Mouse (Mus musculus) CD4-positive helper T cell, adult 2 months (primary cell): Measurements from ENCODE around the gene Trim38.
A peak's percentile ranks its signal among the peaks of the same experiment; 100 is the strongest.

ENCODE experiments used
- DNase-seq: peaks from one replicate; pipeline ENCODE4 v3.0.0-alpha.2; 2012; ENCODE audit warnings: low read depth, missing footprints, low spot score

The Trim38 gene

GRCm38 (mm10) chr13:23746201-23747080 is 23.3 kb upstream of the Trim38 start, which contains the start of gene Hist1h2bb:
Gene Hist1h2bb (plus strand): TSS chr13:23746734.
- DNase-seq = peak; percentile 91

DNA sequence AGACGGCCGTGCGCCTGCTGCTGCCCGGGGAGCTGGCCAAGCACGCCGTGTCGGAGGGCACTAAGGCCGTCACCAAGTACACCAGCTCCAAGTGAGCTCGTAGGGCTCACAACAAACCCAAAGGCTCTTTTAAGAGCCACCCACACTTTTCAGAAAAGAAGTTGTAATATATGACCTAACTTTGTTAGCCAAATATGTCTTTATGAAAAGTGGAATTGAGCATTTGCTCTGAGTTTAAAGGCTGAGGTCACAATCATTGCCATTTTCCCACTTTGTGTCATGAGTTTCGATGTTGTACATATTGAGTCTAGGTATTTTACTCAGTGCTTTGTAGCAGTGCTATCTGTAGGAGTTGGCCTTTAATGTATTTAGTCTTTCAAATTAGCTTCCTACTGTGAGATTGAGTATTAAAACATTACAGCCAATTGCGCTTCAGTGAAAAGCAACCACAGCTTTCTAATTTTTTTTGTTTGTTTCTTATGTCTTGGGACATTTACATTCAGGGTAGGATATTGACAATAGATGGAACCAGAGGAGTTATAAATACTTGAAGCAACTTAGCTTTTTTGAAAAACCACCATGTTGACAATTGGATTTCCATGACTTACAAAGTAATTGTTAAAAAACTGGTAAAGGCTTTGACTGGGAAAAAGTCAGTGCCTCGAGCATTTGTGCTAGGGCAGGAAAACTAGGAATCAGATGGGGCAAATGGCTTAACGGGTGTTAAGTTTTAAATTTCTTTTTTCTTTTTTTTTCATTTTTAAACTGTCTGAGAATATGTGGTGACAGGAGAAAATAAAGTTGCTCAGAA is 22.4 kb upstream of the Trim38 start:
- DNase-seq = peak; percentile 45

GRCm38 (mm10) chr13:23747892-23748288 is 21.8 kb upstream of the Trim38 start:
- no peak for DNase-seq

- DNase-seq = no peak
Measured at GRCm38 (mm10) chr13:23749563-23750121, 20.1 kb upstream of the Trim38 start.

DNA sequence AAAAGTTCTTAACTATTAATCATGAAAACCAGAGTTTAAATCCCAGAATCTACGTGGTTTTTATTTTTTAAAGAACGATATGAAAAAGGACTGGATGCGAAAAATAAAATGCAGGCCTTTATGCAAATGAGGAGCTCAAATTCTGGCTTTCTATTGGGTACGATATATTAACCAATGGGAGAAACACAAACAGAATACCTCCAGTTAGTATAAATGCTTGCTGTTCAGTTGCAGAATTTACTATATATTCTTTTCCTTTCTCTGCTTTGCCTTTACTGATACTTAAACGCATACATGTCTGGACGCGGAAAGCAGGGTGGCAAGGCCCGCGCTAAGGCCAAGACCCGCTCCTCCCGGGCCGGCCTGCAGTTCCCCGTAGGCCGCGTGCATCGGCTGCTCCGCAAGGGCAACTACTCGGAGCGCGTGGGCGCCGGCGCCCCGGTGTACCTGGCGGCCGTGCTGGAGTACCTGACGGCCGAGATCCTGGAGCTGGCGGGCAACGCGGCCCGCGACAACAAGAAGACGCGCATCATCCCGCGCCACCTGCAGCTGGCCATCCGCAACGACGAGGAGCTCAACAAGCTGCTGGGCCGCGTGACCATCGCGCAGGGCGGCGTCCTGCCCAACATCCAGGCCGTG is 18.8 kb upstream of the Trim38 start, which contains the start of gene Hist1h2ab:
Gene Hist1h2ab (plus strand): TSS at position 288 of the 639 bp plus-strand sequence.
- peak; percentile 76 for DNase-seq

GRCm38 (mm10) chr13:23751478-23751956 is 18.2 kb upstream of the Trim38 start:
- DNase-seq = peak; percentile 54

DNA sequence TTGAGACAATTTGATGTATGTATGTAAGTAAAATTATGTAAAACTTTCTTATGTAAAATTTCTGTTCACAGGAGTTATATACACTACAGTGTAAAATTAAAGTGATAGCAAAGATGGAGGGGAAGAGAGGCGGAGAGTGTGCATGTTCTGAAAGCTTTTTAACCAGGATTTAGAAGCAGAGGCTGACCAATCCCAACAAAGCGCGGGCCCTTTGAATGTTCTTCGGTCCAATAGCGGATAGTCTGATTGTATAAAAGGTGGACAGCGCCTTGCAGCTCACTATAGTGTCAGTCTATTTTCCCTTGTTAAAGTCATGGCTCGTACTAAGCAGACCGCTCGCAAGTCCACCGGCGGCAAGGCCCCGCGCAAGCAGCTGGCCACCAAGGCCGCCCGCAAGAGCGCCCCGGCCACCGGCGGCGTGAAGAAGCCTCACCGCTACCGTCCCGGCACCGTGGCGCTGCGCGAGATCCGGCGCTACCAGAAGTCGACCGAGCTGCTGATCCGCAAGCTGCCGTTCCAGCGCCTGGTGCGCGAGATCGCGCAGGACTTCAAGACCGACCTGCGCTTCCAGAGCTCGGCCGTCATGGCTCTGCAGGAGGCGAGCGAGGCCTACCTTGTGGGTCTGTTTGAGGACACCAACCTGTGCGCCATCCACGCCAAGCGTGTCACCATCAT is 17.5 kb upstream of the Trim38 start, which contains the start of gene Hist1h3b:
Gene Hist1h3b (plus strand): TSS at position 201 of the 675 bp plus-strand sequence.
- DNase-seq = peak; percentile 85

DNA sequence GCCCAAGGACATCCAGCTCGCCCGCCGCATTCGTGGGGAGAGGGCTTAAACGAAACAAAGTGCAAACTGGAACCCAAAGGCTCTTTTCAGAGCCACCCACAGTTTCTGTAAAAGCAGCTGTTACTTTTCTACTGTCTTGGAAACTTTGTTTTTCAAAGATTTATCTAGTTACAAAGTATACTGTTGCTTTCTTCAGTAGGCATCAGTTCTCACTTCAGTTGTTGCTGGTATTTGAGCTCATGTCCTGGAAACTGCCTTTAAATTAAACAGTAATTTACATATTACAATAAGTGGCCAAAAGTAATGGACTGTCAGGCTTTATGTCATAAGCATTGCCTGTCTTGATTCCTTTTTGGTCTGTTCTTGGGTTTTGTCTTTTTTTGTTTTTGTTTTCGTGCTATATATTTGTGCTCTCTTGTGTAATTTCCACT is 17.0 kb upstream of the Trim38 start:
- no peak for DNase-seq

GRCm38 (mm10) chr13:23753314-23754078 is 16.2 kb upstream of the Trim38 start:
- DNase-seq = no peak

- no peak for DNase-seq
Measured at GRCm38 (mm10) chr13:23755000-23755399, 14.7 kb upstream of the Trim38 start.

GRCm38 (mm10) chr13:23756790-23757189 is 12.9 kb upstream of the Trim38 start, which contains the start of gene Hist1h4b:
Gene Hist1h4b (plus strand): TSS chr13:23757013.
- peak; percentile 92 for DNase-seq

DNA sequence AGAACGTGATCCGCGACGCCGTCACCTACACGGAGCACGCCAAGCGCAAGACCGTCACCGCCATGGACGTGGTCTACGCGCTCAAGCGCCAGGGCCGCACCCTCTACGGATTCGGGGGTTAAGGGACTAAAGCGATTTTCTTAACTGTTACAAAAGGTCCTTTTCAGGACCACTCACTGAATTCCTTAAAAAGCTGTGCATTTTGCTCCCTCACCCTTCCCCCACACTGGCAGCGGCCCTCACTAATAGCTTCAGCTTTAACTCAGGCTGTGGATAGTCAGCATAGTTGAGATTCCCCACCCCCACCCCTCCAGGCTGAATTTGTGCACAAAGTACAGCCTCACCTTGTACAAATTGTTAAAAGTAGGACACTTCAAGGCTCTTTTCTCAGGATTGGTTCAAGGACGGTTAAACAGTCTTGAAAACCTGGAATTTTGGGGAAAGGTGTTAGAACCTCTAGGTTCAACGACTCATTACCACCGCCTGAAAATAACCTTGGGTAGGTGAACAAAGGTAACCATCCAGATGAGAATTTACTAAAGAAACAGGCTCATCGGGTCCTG is 12.4 kb upstream of the Trim38 start:
- peak; percentile 49 for DNase-seq

DNA sequence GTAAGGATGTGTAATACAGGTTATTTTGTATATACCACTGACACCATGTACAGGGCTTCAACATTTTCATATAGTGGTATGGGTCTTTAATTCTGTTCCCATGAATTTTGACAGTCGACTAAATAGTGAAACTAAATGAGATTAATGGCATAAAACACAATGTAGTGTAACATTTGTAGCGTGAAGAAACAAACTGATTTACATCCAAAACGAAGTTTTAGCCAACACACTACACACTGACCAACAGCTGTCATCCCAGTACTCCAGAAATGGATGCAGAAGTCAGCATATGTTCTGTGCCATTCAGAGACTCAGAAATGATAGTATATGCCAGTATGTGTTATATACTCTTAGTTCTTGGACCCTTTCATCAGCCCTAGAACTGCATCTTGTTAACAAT is 11.8 kb upstream of the Trim38 start:
- no peak for DNase-seq

DNA sequence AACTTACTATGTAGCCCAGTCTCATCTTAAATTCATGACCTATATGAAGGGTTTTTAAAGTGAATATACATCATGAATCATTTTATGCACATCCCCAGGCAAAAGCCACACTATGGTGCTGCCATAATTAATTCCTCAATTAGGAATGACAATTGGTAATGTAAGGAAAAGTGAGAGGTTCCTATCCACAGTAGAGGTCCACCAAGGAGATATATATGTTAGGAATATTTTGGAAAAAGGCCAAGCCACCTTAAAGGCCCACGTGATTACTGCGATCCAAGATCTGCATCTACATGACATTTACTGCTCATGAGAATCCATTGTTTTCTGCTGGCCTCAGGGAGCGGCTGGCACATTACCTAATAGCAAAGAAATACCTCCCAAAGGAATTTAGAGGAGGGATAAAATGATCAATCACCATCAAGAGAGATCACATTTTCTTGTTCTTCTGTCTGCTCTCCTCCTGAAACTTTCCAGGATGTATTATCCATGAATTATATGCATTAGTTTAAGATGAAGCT is 10.4 kb upstream of the Trim38 start:
- DNase-seq = no peak

DNA sequence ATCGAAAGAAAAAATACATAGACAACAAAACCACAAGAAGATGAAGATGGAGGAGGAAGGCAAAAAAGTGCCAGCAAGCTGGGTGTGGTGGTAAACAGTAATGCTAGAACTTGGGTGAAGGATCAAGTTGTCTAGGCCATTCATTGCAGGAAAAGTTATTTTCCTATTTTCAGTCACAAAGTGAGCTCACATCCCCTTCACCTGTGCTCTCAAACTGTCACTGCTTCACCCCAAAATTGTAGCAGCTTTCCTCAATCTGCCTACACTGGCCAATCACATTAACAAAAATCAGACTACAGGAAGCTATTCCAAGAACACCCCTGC is 9.8 kb upstream of the Trim38 start:
- peak; percentile 54 for DNase-seq

DNA sequence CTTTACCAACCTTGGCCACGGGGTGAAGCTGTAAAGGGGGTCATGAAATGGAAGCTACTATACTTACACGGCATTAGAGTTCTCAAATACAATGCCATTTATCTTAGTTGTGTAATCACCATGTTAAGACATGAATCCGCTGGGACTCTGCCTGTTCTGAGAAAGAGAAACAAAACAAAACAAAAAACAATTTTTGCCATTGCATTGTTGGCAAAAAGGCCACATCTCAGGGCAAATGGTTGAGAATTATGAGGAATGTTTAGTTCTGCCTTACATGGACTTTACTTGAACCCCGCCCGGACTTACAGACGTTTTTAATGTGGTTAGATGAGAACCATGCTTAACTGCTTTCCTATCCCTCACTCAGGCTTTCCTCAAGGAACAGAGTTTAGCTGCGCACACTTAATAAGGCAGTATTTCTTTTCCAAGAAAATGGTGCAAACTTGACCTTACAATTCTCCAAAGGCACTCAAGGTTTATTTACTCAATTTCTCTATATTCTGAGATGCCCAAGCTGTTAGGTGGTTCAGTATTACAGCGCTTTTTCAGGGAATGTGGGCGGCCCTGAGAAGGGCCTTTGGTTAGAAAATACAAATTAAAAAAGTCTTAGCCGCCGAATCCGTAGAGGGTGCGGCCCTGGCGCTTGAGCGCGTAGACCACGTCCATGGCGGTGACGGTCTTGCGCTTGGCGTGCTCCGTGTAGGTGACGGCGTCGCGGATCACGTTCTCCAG is 9.3 kb upstream of the Trim38 start:
- DNase-seq = peak; percentile 41

DNA sequence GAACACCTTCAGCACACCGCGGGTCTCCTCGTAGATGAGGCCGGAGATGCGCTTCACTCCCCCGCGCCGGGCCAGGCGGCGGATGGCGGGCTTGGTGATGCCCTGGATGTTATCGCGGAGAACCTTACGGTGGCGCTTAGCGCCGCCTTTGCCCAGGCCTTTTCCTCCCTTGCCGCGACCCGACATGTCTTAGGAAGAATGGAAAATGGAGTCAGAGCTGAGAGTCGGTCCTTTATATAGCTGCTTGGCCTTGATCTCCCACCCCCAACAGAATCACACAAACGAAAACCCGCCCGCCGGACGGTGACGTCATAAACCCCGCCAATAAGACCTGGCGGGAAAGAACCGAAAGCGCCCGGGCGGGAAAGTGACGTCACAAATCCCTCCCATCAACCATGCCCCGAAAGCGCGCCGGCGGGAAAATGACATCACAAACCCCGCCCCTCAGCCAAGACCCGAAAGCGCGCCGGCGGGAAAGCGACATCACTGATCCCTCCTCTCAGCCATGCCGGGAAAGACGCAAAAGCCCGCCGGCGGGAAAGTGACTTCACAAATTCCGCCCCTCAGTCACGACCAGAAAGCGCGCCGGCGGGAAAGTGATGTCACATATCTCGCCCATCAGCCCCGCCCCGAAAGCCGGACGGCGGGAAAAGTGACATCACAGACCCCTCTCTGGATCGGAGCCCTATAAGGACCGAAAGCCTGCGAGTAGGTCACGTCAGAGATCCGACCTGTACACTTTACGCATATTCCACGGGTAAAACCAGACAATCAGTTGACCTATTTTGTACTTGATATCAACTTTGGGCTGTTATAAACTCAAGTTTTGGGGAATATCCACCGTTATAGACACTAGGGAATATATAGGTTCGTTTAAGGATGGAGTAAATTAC is 8.5 kb upstream of the Trim38 start, which contains the start of gene Hist1h4a:
Gene Hist1h4a (minus strand): TSS at position 259 of the 893 bp plus-strand sequence.
- peak; percentile 98 for DNase-seq
